Mouse (Mus musculus) MEL (cell line): ENCODE measurements around the gene Serpina3i. TPM values are rescaled to one million over a fixed set of nuclear protein-coding genes. Genes with fewer than 3 reads are reported as not detected.

Source experiments
- DNase-seq: peaks from one replicate; pipeline ENCODE4 v3.0.0; 2011; ENCODE audit warnings: low read depth, low spot score
- H3K27ac ChIP-seq: 2 replicates; pipeline ENCODE4 v1.5.1; 2012; ENCODE audit warnings: low read depth, mild to moderate bottlenecking, control low read depth, low read length, moderate library complexity; ENCODE audit not compliant: control insufficient read depth
- H3K27me3 ChIP-seq, 2 experiments: fragments of 150-350 bp in 1 of 2; sonication (generic) in 1 of 2; 2 replicates each; pipeline ENCODE4 v1.6.1; 2012; ENCODE audit warnings: low read length in 2 of 2, mild to moderate bottlenecking in 2 of 2, improper control_type of control experiment in 1 of 2, moderate library complexity in 1 of 2; ENCODE audit not compliant: insufficient read depth in 2 of 2, control insufficient read depth in 1 of 2
- H3K36me3 ChIP-seq, 2 experiments: 2 replicates each; pipeline ENCODE4 v1.6.1; 2012 to 2014; ENCODE audit warnings: low read length in 2 of 2, improper control_type of control experiment in 1 of 2, inconsistent platforms in 1 of 2, mild to moderate bottlenecking in 1 of 2; ENCODE audit not compliant: insufficient read depth in 2 of 2, control insufficient read depth in 1 of 2
- H3K4me1 ChIP-seq, 2 experiments: fragments of 150-350 bp in 1 of 2; sonication (generic) in 1 of 2; 2 replicates each; pipeline ENCODE4 v1.6.1; 2012; ENCODE audit warnings: low read length in 2 of 2, improper control_type of control experiment in 1 of 2, mild to moderate bottlenecking in 1 of 2; ENCODE audit not compliant: insufficient read depth in 2 of 2, control insufficient read depth in 1 of 2
- H3K4me3 ChIP-seq, 2 experiments: fragments of 150-350 bp in 1 of 2; sonication (generic) in 1 of 2; 2 replicates each; pipeline ENCODE4 v1.5.1; 2012; ENCODE audit warnings: low read depth in 2 of 2, low read length in 2 of 2, mild to moderate bottlenecking in 2 of 2, moderate library complexity in 2 of 2, control low read depth in 1 of 2, improper control_type of control experiment in 1 of 2; ENCODE audit not compliant: control insufficient read depth in 1 of 2, insufficient read depth in 1 of 2
- H3K79me2 ChIP-seq: 2 replicates; pipeline ENCODE4 v1.6.1; 2012; ENCODE audit warnings: mild to moderate bottlenecking, low read length, moderate library complexity; ENCODE audit not compliant: control insufficient read depth, poor library complexity, insufficient read depth
- H3K9ac ChIP-seq: 2 replicates; pipeline ENCODE4 v1.6.1; 2012; ENCODE audit warnings: low read depth, mild to moderate bottlenecking, control low read depth, low read length, moderate library complexity; ENCODE audit not compliant: control insufficient read depth, poor library complexity, severe bottlenecking
- H3K9me3 ChIP-seq: fragments of 150-350 bp; sonication (generic); replicated peaks from 2 replicates; pipeline ENCODE4 v1.6.1; 2012; ENCODE audit warnings: mild to moderate bottlenecking, low read length, improper control_type of control experiment, moderate library complexity; ENCODE audit not compliant: insufficient read depth
- BHLHE40 ChIP-seq: IDR thresholded peaks from 2 replicates; pipeline ENCODE4 v1.6.1; 2012; ENCODE audit warnings: low read depth, mild to moderate bottlenecking, inconsistent platforms, low read length, improper control_type of control experiment, borderline replicate concordance
- E2F4 ChIP-seq: IDR thresholded peaks from 2 replicates; pipeline ENCODE4 v1.6.1; 2011; ENCODE audit warnings: low read depth, low read length, improper control_type of control experiment, borderline replicate concordance
- ELF1 ChIP-seq: IDR thresholded peaks from 2 replicates; pipeline ENCODE4 v1.6.1; 2014; ENCODE audit warnings: low read depth, mild to moderate bottlenecking, inconsistent platforms, low read length, improper control_type of control experiment, moderate library complexity
- ETS1 ChIP-seq: IDR thresholded peaks from 2 replicates; pipeline ENCODE4 v1.6.1; 2012; ENCODE audit warnings: low read depth, mild to moderate bottlenecking, inconsistent platforms, low read length, improper control_type of control experiment, moderate library complexity
- GABPA ChIP-seq: IDR thresholded peaks from 2 replicates; pipeline ENCODE4 v1.6.1; 2012; ENCODE audit warnings: low read depth, mild to moderate bottlenecking, inconsistent platforms, low read length, improper control_type of control experiment, moderate library complexity
- GATA1 ChIP-seq: IDR thresholded peaks from 2 replicates; pipeline ENCODE4 v1.6.1; 2011; ENCODE audit warnings: low read depth, low read length, improper control_type of control experiment
- MAFK ChIP-seq: IDR thresholded peaks from 2 replicates; pipeline ENCODE4 v1.6.1; 2011; ENCODE audit warnings: low read depth, mild to moderate bottlenecking, low read length, improper control_type of control experiment, borderline replicate concordance
- MYB ChIP-seq: IDR thresholded peaks from 2 replicates; pipeline ENCODE4 v1.6.1; 2011; ENCODE audit warnings: mild to moderate bottlenecking, low read depth, low read length, improper control_type of control experiment
- MYC ChIP-seq: IDR thresholded peaks from 2 replicates; pipeline ENCODE4 v1.6.1; 2011; ENCODE audit warnings: low read depth, mild to moderate bottlenecking, low read length, improper control_type of control experiment, moderate library complexity
- NELFE ChIP-seq: IDR thresholded peaks from 2 replicates; pipeline ENCODE4 v1.6.1; 2011; ENCODE audit warnings: low read depth, low read length, improper control_type of control experiment
- NRF1 ChIP-seq: IDR thresholded peaks from 2 replicates; pipeline ENCODE4 v1.6.1; 2014; ENCODE audit warnings: low read depth, mild to moderate bottlenecking, inconsistent platforms, low read length, improper control_type of control experiment, moderate library complexity; ENCODE audit not compliant: poor library complexity, insufficient read depth, severe bottlenecking
- POLR2A ChIP-seq, 2 experiments: IDR thresholded peaks; 2 replicates each; pipeline ENCODE4 v1.6.1; 2011 to 2012; ENCODE audit warnings: low read length in 2 of 2, mild to moderate bottlenecking in 2 of 2, control low read depth in 1 of 2, improper control_type of control experiment in 1 of 2, low read depth in 1 of 2, moderate library complexity in 1 of 2; ENCODE audit not compliant: control insufficient read depth in 1 of 2, insufficient read depth in 1 of 2, poor library complexity in 1 of 2
- POLR2AphosphoS5 ChIP-seq: IDR thresholded peaks from 2 replicates; pipeline ENCODE4 v1.6.1; 2012; ENCODE audit warnings: low read depth, borderline replicate concordance, mild to moderate bottlenecking, inconsistent platforms, low read length, moderate library complexity, mixed read lengths
- RCOR1 ChIP-seq: IDR thresholded peaks from 2 replicates; pipeline ENCODE4 v1.6.1; 2012; ENCODE audit warnings: low read depth, mild to moderate bottlenecking, inconsistent platforms, low read length, improper control_type of control experiment
- SIN3A ChIP-seq: IDR thresholded peaks from 2 replicates; pipeline ENCODE4 v1.6.1; 2012; ENCODE audit warnings: low read length, improper control_type of control experiment, inconsistent platforms
- TAL1 ChIP-seq: IDR thresholded peaks from 2 replicates; pipeline ENCODE4 v1.6.1; 2012; ENCODE audit warnings: mild to moderate bottlenecking, inconsistent platforms, low read length, moderate library complexity, mixed read lengths
- TBP ChIP-seq: IDR thresholded peaks from 2 replicates; pipeline ENCODE4 v1.8.0; 2011; ENCODE audit warnings: low read depth, low read length, improper control_type of control experiment
- UBTF ChIP-seq: IDR thresholded peaks from 2 replicates; pipeline ENCODE4 v1.6.1; 2012; ENCODE audit warnings: low read depth, mild to moderate bottlenecking, inconsistent platforms, low read length, improper control_type of control experiment, moderate library complexity, borderline replicate concordance; ENCODE audit not compliant: insufficient read depth
- ZKSCAN1 ChIP-seq: IDR thresholded peaks from 2 replicates; pipeline ENCODE4 v1.6.1; 2012; ENCODE audit warnings: low read depth, mild to moderate bottlenecking, inconsistent platforms, low read length, improper control_type of control experiment, moderate library complexity
- ZMIZ1 ChIP-seq: IDR thresholded peaks from 2 replicates; pipeline ENCODE4 v1.6.1; 2012; ENCODE audit warnings: low read depth, mild to moderate bottlenecking, inconsistent platforms, low read length, improper control_type of control experiment, moderate library complexity
- ZNF384 ChIP-seq: IDR thresholded peaks from 2 replicates; pipeline ENCODE4 v1.6.1; 2012; ENCODE audit warnings: low read depth, mild to moderate bottlenecking, inconsistent platforms, low read length, improper control_type of control experiment
- polyA plus RNA-seq, 2 experiments: library from polyadenylated mRNA; stranded (reverse) in 1 of 2; unstranded in 1 of 2; fragments of >175 nt in 1 of 2; fragments of >200 nt in 1 of 2; gene quantifications; 2 replicates each; pipeline versions ENCODE4 v1.2.1 to v1.2.4; 2012; ENCODE audit warnings: low replicate concordance in 2 of 2, low read depth in 1 of 2; ENCODE audit not compliant: insufficient read length in 2 of 2, insufficient read depth in 1 of 2, missing spikeins in 1 of 2
- total RNA-seq: library from RNA; depleted of rRNA; stranded (reverse); fragments of 300-350 nt; gene quantifications from 2 replicates; pipeline ENCODE4 v1.2.3, GENCODE M21; 2012

Gene Serpina3i
- total and polyA plus RNA-seq, 3 experiments: not detected

DNA sequence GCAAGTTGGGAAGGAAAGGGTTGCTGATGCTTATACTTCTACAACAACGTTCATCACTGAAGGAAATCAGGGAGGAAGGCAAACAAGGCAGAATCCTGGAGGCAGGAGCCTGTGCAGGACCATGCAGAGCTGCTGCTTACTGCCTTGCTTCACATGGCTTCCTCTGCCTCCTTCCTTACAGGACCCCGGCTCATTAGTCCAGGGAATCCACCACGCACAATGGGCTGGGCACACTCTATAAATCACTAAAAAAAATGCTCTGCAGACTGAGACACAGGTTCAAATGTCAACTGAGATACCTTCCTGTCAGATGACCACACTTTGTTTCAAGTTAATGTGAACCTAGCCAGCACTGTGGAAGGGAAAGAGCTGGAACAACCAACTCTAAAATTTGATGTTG lies 1.9 kb upstream of the Serpina3i start:
- Histone ChIP-seq H3K9ac (no peak overlapping the region), H3K27ac (no peak overlapping the region), H3K79me2 (no peaks in the 10 kb centered on the region), H3K36me3 (no peaks in the 10 kb centered on the region), H3K27me3 (no peaks in the 10 kb centered on the region), H3K4me3 (no peak overlapping the region), H3K4me1 (no peaks in the 10 kb centered on the region), H3K9me3 (no peaks in the 10 kb centered on the region)
- TF ChIP-seq NELFE: no peak
- no peak for TF ChIP-seq MYB
- no peak for TF ChIP-seq E2F4
- TF ChIP-seq POLR2A (IDR thresholded peaks at IDR 0.05; ENCODE audit: control insufficient read depth in 1 of 2, insufficient read depth in 1 of 2, low read depth in 1 of 2, low read length in 2 of 2, poor library complexity in 1 of 2): no peak
- no peak for TF ChIP-seq GABPA
- TF ChIP-seq MAFK: no peak
- no peak for TF ChIP-seq ETS1
- TF ChIP-seq BHLHE40: no peak
- TF ChIP-seq MYC: no peak
- no peak for DNase-seq

DNA sequence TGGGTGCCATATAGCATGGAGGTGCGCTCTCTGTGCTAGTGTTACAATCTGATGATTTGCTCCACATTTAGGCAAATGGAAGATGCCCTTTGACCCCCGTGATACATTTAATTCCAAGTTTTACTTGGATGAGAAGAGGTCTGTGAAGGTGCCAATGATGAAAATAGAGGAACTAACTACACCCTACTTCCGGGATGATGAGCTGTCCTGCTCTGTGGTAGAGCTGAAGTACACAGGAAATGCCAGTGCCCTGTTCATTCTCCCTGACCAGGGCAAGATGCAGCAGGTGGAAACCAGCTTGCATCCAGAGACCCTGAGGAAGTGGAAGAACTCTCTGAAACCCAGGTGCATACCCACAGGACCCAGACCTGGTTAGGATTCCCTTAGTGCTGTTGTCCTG lies 3.5 kb downstream of the Serpina3i start:
- H3K4me1 ChIP-seq: no peaks in the 10 kb centered on the region
- TF ChIP-seq RCOR1: no peak
- TF ChIP-seq GATA1: no peak
- TF ChIP-seq ZNF384: no peak
- no peak for TF ChIP-seq SIN3A
- TF ChIP-seq MAFK: no peak
- no peak for TF ChIP-seq GABPA
- no peak for TF ChIP-seq ETS1
- TF ChIP-seq TAL1: no peak
- no peak for TF ChIP-seq ZMIZ1
- no peak for TF ChIP-seq UBTF
- no peak for TF ChIP-seq POLR2AphosphoS5
- TF ChIP-seq TBP: no peak
- TF ChIP-seq ZKSCAN1: no peak
- no peak for TF ChIP-seq E2F4
- TF ChIP-seq NRF1: no peak
- TF ChIP-seq ELF1: no peak
- TF ChIP-seq, all 39 proteins: peak for 0

More for the DNA sequence above, 3.5 kb downstream of the Serpina3i start:
- Histone ChIP-seq H3K9me3 (no peaks in the 10 kb centered on the region), H3K36me3 (no peaks in the 10 kb centered on the region), H3K9ac (no peak overlapping the region), H3K79me2 (no peaks in the 10 kb centered on the region), H3K27ac (no peak overlapping the region), H3K4me3 (no peak overlapping the region), H3K27me3 (no peaks in the 10 kb centered on the region)
- no peak for DNase-seq
